Mouse (Mus musculus) MEL (cell line): Measurements from ENCODE around the gene Acoxl. TPM values are rescaled to one million over a fixed set of nuclear protein-coding genes. Genes with fewer than 3 reads are reported as not detected.

ENCODE experiments used
- DNase-seq: peaks from one replicate; pipeline ENCODE4 v3.0.0; 2011; ENCODE audit warnings: low read depth, low spot score
- H3K27ac ChIP-seq: 2 replicates; pipeline ENCODE4 v1.5.1; 2012; ENCODE audit warnings: low read depth, mild to moderate bottlenecking, control low read depth, low read length, moderate library complexity; ENCODE audit not compliant: control insufficient read depth
- H3K27me3 ChIP-seq, 2 experiments: fragments of 150-350 bp in 1 of 2; sonication (generic) in 1 of 2; 2 replicates each; pipeline ENCODE4 v1.6.1; 2012; ENCODE audit warnings: low read length in 2 of 2, mild to moderate bottlenecking in 2 of 2, improper control_type of control experiment in 1 of 2, moderate library complexity in 1 of 2; ENCODE audit not compliant: insufficient read depth in 2 of 2, control insufficient read depth in 1 of 2
- H3K36me3 ChIP-seq, 2 experiments: 2 replicates each; pipeline ENCODE4 v1.6.1; 2012 to 2014; ENCODE audit warnings: low read length in 2 of 2, improper control_type of control experiment in 1 of 2, inconsistent platforms in 1 of 2, mild to moderate bottlenecking in 1 of 2; ENCODE audit not compliant: insufficient read depth in 2 of 2, control insufficient read depth in 1 of 2
- H3K4me1 ChIP-seq, 2 experiments: fragments of 150-350 bp in 1 of 2; sonication (generic) in 1 of 2; 2 replicates each; pipeline ENCODE4 v1.6.1; 2012; ENCODE audit warnings: low read length in 2 of 2, improper control_type of control experiment in 1 of 2, mild to moderate bottlenecking in 1 of 2; ENCODE audit not compliant: insufficient read depth in 2 of 2, control insufficient read depth in 1 of 2
- H3K4me3 ChIP-seq, 2 experiments: fragments of 150-350 bp in 1 of 2; sonication (generic) in 1 of 2; 2 replicates each; pipeline ENCODE4 v1.5.1; 2012; ENCODE audit warnings: low read depth in 2 of 2, low read length in 2 of 2, mild to moderate bottlenecking in 2 of 2, moderate library complexity in 2 of 2, control low read depth in 1 of 2, improper control_type of control experiment in 1 of 2; ENCODE audit not compliant: control insufficient read depth in 1 of 2, insufficient read depth in 1 of 2
- H3K79me2 ChIP-seq: 2 replicates; pipeline ENCODE4 v1.6.1; 2012; ENCODE audit warnings: mild to moderate bottlenecking, low read length, moderate library complexity; ENCODE audit not compliant: control insufficient read depth, poor library complexity, insufficient read depth
- H3K9ac ChIP-seq: 2 replicates; pipeline ENCODE4 v1.6.1; 2012; ENCODE audit warnings: low read depth, mild to moderate bottlenecking, control low read depth, low read length, moderate library complexity; ENCODE audit not compliant: control insufficient read depth, poor library complexity, severe bottlenecking
- H3K9me3 ChIP-seq: fragments of 150-350 bp; sonication (generic); replicated peaks from 2 replicates; pipeline ENCODE4 v1.6.1; 2012; ENCODE audit warnings: mild to moderate bottlenecking, low read length, improper control_type of control experiment, moderate library complexity; ENCODE audit not compliant: insufficient read depth
- CHD1 ChIP-seq: IDR thresholded peaks from 2 replicates; pipeline ENCODE4 v1.6.1; 2012; ENCODE audit warnings: low read depth, mild to moderate bottlenecking, inconsistent platforms, low read length, improper control_type of control experiment
- CHD2 ChIP-seq: IDR thresholded peaks from 2 replicates; pipeline ENCODE4 v1.6.1; 2011; ENCODE audit warnings: low read length, improper control_type of control experiment
- E2F4 ChIP-seq: IDR thresholded peaks from 2 replicates; pipeline ENCODE4 v1.6.1; 2011; ENCODE audit warnings: low read depth, low read length, improper control_type of control experiment, borderline replicate concordance
- HCFC1 ChIP-seq: IDR thresholded peaks from 2 replicates; pipeline ENCODE4 v1.6.1; 2012; ENCODE audit warnings: low read depth, mild to moderate bottlenecking, inconsistent platforms, low read length, improper control_type of control experiment, moderate library complexity
- JUND ChIP-seq: IDR thresholded peaks from 2 replicates; pipeline ENCODE4 v1.6.1; 2011; ENCODE audit warnings: low read depth, mild to moderate bottlenecking, improper control_type of control experiment, low read length
- MAX ChIP-seq: IDR thresholded peaks from 2 replicates; pipeline ENCODE4 v1.6.1; 2011; ENCODE audit warnings: low read length, improper control_type of control experiment
- MAZ ChIP-seq: IDR thresholded peaks from 2 replicates; pipeline ENCODE4 v1.6.1; 2012; ENCODE audit warnings: low read depth, mild to moderate bottlenecking, inconsistent platforms, low read length, improper control_type of control experiment
- MYC ChIP-seq: IDR thresholded peaks from 2 replicates; pipeline ENCODE4 v1.6.1; 2011; ENCODE audit warnings: low read depth, mild to moderate bottlenecking, low read length, improper control_type of control experiment, moderate library complexity
- NRF1 ChIP-seq: IDR thresholded peaks from 2 replicates; pipeline ENCODE4 v1.6.1; 2014; ENCODE audit warnings: low read depth, mild to moderate bottlenecking, inconsistent platforms, low read length, improper control_type of control experiment, moderate library complexity; ENCODE audit not compliant: poor library complexity, insufficient read depth, severe bottlenecking
- RAD21 ChIP-seq: IDR thresholded peaks from 2 replicates; pipeline ENCODE4 v1.6.1; 2011; ENCODE audit warnings: mild to moderate bottlenecking, low read depth, low read length, improper control_type of control experiment
- SIN3A ChIP-seq: IDR thresholded peaks from 2 replicates; pipeline ENCODE4 v1.6.1; 2012; ENCODE audit warnings: low read length, improper control_type of control experiment, inconsistent platforms
- SMC3 ChIP-seq: IDR thresholded peaks from 2 replicates; pipeline ENCODE4 v1.6.1; 2011; ENCODE audit warnings: low read depth, low read length, improper control_type of control experiment
- TCF12 ChIP-seq: IDR thresholded peaks from 2 replicates; pipeline ENCODE4 v1.6.1; 2014; ENCODE audit warnings: low read depth, mild to moderate bottlenecking, inconsistent platforms, low read length, improper control_type of control experiment, moderate library complexity
- UBTF ChIP-seq: IDR thresholded peaks from 2 replicates; pipeline ENCODE4 v1.6.1; 2012; ENCODE audit warnings: low read depth, mild to moderate bottlenecking, inconsistent platforms, low read length, improper control_type of control experiment, moderate library complexity, borderline replicate concordance; ENCODE audit not compliant: insufficient read depth
- USF2 ChIP-seq, 2 experiments: IDR thresholded peaks; 2 replicates each; pipeline ENCODE4 v1.6.1; 2011 to 2012; ENCODE audit warnings: improper control_type of control experiment in 2 of 2, low read length in 2 of 2, borderline replicate concordance in 1 of 2, inconsistent platforms in 1 of 2, low read depth in 1 of 2, mild to moderate bottlenecking in 1 of 2; ENCODE audit not compliant: insufficient read depth in 1 of 2
- ZMIZ1 ChIP-seq: IDR thresholded peaks from 2 replicates; pipeline ENCODE4 v1.6.1; 2012; ENCODE audit warnings: low read depth, mild to moderate bottlenecking, inconsistent platforms, low read length, improper control_type of control experiment, moderate library complexity
- polyA plus RNA-seq, 2 experiments: library from polyadenylated mRNA; stranded (reverse) in 1 of 2; unstranded in 1 of 2; fragments of >175 nt in 1 of 2; fragments of >200 nt in 1 of 2; gene quantifications; 2 replicates each; pipeline versions ENCODE4 v1.2.1 to v1.2.4; 2012; ENCODE audit warnings: low replicate concordance in 2 of 2, low read depth in 1 of 2; ENCODE audit not compliant: insufficient read length in 2 of 2, insufficient read depth in 1 of 2, missing spikeins in 1 of 2
- total RNA-seq: library from RNA; depleted of rRNA; stranded (reverse); fragments of 300-350 nt; gene quantifications from 2 replicates; pipeline ENCODE4 v1.2.3, GENCODE M21; 2012

Acoxl gene
- total and polyA plus RNA-seq, 3 experiments = 0.31 to 0.39 TPM; not detected in 1

DNA sequence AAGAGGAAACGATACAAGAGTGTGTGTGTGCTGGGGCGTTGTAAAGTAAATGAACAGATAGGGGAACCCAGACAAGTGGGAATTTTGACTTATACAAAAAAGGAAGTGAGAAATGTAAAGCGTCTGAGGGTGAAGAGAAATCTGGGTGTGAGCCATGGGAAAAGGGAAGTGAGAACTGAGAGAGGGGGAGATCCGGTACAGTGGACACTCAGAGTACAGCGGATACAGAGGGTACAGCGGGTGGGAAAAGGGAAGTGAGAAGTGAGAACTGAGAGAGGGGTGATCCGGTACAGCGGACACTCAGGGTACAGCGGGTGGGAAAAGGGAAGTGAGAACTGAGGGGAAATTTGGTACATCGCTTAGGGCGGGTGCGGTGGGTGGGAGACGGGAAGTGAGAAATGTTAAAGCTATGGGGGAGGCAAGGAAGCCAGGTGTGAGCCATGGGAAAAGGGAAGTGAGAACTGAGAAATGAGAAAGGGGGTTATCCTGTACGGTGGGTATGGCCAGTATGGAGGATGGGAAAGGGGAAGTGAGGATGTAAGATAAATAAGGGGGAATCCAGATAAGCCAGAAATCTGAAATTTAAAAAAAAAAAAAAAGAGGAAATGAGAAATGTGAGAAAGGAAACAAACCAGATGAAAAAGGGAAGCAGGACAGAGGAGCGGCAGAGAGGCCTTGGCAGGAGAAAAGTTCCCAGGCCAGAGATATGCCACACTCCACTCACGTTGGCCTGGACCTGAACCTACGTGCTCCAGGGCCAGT, 170.2 kb downstream of the Acoxl start (continued):
- TF ChIP-seq RAD21 = no peak
- no peak for TF ChIP-seq ZMIZ1
- no peak for TF ChIP-seq NRF1
- 0 out of 2 replicates have a peak, but pooled peaks have one; percentile 41 for TF ChIP-seq MYC
- no peak for TF ChIP-seq E2F4
- peak; percentile 67 for TF ChIP-seq CHD2
- TF ChIP-seq, all 39 proteins: peak for 19

DNA sequence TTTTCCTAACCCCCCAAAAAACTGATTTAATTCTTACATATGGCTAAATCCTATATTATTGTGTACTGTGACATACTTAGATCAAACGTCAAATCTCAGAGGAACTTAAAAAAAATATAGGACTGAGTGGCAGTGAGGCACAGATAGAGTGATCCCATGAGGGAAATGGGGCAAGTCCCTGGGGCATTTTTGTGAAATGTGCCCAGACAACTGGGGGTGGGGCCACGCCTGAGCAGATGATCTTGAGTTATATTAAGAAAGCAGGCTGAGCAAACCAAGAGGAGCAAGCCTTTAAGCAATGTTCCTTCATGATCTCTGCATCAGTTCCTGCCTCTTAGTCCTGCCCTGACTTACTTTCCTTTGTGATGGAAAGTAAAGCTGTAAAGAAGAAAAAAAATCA, 175.9 kb downstream of the Acoxl start:
- no peaks in the 10 kb centered on the region; a peak in 1 of 4 replicates for H3K27me3 ChIP-seq
- no peak for DNase-seq
- H3K9me3 ChIP-seq = no peaks in the 10 kb centered on the region
- H3K4me3 ChIP-seq = no peak overlapping the region
- H3K36me3 ChIP-seq = no peaks in the 10 kb centered on the region
- no peak for TF ChIP-seq CHD1
- no peak for TF ChIP-seq SIN3A
- no peak for TF ChIP-seq RAD21
- TF ChIP-seq MAZ = no peak
- TF ChIP-seq ZMIZ1 = no peak
- TF ChIP-seq SMC3 = no peak
- TF ChIP-seq JUND = no peak
- no peak for TF ChIP-seq HCFC1
- no peak for TF ChIP-seq UBTF
- no peak overlapping the region for H3K27ac ChIP-seq
- H3K79me2 ChIP-seq = no peaks in the 10 kb centered on the region
- H3K4me1 ChIP-seq = no peaks in the 10 kb centered on the region
- H3K9ac ChIP-seq = no peak overlapping the region

DNA sequence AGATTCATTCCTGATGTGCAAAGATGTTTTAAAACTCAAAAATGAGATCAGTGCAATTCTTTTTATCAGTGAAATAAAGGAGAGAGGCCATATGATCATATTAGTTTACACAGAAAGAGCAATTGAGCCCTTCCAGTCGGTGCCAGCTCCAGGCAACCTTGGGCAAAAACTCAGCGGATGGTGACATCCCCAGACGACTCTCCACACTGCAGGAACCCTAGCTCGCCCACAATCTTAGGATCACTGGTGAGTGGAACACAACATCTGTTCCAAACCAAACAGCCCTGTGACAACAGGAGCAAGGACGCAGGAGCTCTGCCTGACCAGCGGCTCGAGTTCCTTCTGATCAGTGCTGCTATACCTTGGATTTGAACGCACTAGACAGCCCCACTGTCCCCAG, 176.9 kb downstream of the Acoxl start:
- H3K79me2 ChIP-seq = no peaks in the 10 kb centered on the region
- H3K4me3 ChIP-seq = no peak overlapping the region
- H3K9me3 ChIP-seq = no peaks in the 10 kb centered on the region
- no peak for TF ChIP-seq TCF12
- TF ChIP-seq MAX = no peak
- no peak for TF ChIP-seq USF2 (IDR thresholded peaks at IDR 0.05; ENCODE audit: borderline replicate concordance in 1 of 2, insufficient read depth in 1 of 2, low read depth in 1 of 2, low read length in 2 of 2)
- H3K36me3 ChIP-seq = no peaks in the 10 kb centered on the region
- no peaks in the 10 kb centered on the region; a peak in 1 of 4 replicates for H3K27me3 ChIP-seq
- H3K9ac ChIP-seq = no peak overlapping the region
- no peaks in the 10 kb centered on the region for H3K4me1 ChIP-seq
- H3K27ac ChIP-seq = no peak overlapping the region
- no peak for DNase-seq
